Mouse (Mus musculus) liver, embryonic 14.5 days (tissue): ENCODE measurements around the gene Wdr31. TPM values are rescaled to one million over a fixed set of nuclear protein-coding genes. Genes with fewer than 3 reads are reported as not detected.

Experiments
- ATAC-seq: fragments of 200-750 bp; cut with Nextera tagmentation; 2 replicates; pipeline ENCODE4 v1.8.0; 2017; ENCODE audit warnings: moderate number of reproducible peaks, mild to moderate bottlenecking, moderate library complexity; ENCODE audit not compliant: insufficient read depth
- DNase-seq, 3 experiments: peaks; one replicate each; pipeline ENCODE4 v3.0.0-alpha.2; 2012 to 2013; ENCODE audit warnings: low read depth in 3 of 3, low spot score in 3 of 3
- H3K27ac ChIP-seq: fragments of 300-500 bp; sonication (generic); 2 replicates; pipeline ENCODE4 v1.5.1; 2014; ENCODE audit warnings: moderate library complexity, mild to moderate bottlenecking, control low read depth, inconsistent platforms
- H3K27me3 ChIP-seq: fragments of 300-500 bp; sonication (generic); 2 replicates; pipeline ENCODE4 v1.6.1; 2014; ENCODE audit warnings: mild to moderate bottlenecking, low read length, moderate library complexity; ENCODE audit not compliant: control insufficient read depth, insufficient read depth
- H3K36me3 ChIP-seq: fragments of 300-500 bp; sonication (generic); replicated peaks from 2 replicates; pipeline ENCODE4 v1.6.1; 2014; ENCODE audit warnings: low read depth; ENCODE audit not compliant: control insufficient read depth, insufficient read depth
- H3K4me1 ChIP-seq, 2 experiments: fragments of 200-500 bp in 1 of 2; fragments of 300-500 bp in 1 of 2; sonication (generic) in 1 of 2; replicated peaks; 2 replicates each; pipeline ENCODE4 v1.6.1; 2012 to 2014; ENCODE audit warnings: antibody characterized with exemption in 1 of 2, inconsistent platforms in 1 of 2, low read length in 1 of 2; ENCODE audit not compliant: control insufficient read depth in 2 of 2, insufficient read depth in 2 of 2
- H3K4me2 ChIP-seq: fragments of 300-500 bp; sonication (generic); 2 replicates; pipeline ENCODE4 v1.6.1; 2014; ENCODE audit warnings: low read depth, mild to moderate bottlenecking, control low read depth, moderate library complexity
- H3K4me3 ChIP-seq, 2 experiments: fragments of 200-500 bp in 1 of 2; fragments of 300-500 bp in 1 of 2; sonication (generic) in 1 of 2; 2 replicates each; pipeline ENCODE4 v1.5.1; 2012 to 2014; ENCODE audit warnings: low read depth in 2 of 2, low read length in 2 of 2, mild to moderate bottlenecking in 2 of 2, control low read depth in 1 of 2, inconsistent platforms in 1 of 2, moderate library complexity in 1 of 2; ENCODE audit not compliant: insufficient read depth in 1 of 2
- H3K9ac ChIP-seq: fragments of 300-500 bp; sonication (generic); replicated peaks from 2 replicates; pipeline ENCODE4 v1.6.1; 2014; ENCODE audit warnings: mild to moderate bottlenecking, control low read depth, moderate library complexity
- H3K9me3 ChIP-seq: fragments of 300-500 bp; sonication (generic); 2 replicates; pipeline ENCODE4 v1.6.1; 2016; ENCODE audit warnings: low read length, mixed read lengths; ENCODE audit not compliant: control insufficient read depth
- CTCF ChIP-seq: IDR thresholded peaks from 2 replicates; pipeline ENCODE4 v1.5.1; 2016; ENCODE audit warnings: antibody characterized with exemption, low read depth, control low read depth
- EP300 ChIP-seq: IDR thresholded peaks from 2 replicates; pipeline ENCODE4 v1.6.1; 2016; ENCODE audit warnings: antibody characterized with exemption, low read depth
- WGBS: fragments of 180-500 bp; shearing (Covaris S2); extraction: QIAGEN DNeasy Blood & Tissue Kit; methylation state at CpG from one replicate; pipeline ENCODE4 v1.1.7; 2014; ENCODE audit not compliant: insufficient replicate concordance; 5-methylcytosine and 5-hydroxymethylcytosine counted together
- polyA plus RNA-seq, 2 experiments: library from polyadenylated mRNA; depleted of rRNA in 1 of 2; stranded (reverse) in 1 of 2; unstranded in 1 of 2; fragments of >200 nt; fragmentation: Nextera tagmentation in 1 of 2; extraction: Ambion mirVana in 1 of 2; gene quantifications; 2 replicates each; pipeline versions ENCODE4 v1.2.1 to v1.2.3; 2012 to 2014

The Wdr31 gene
- polyA plus RNA-seq, 2 experiments: 0.83 to 1.7 TPM

DNA sequence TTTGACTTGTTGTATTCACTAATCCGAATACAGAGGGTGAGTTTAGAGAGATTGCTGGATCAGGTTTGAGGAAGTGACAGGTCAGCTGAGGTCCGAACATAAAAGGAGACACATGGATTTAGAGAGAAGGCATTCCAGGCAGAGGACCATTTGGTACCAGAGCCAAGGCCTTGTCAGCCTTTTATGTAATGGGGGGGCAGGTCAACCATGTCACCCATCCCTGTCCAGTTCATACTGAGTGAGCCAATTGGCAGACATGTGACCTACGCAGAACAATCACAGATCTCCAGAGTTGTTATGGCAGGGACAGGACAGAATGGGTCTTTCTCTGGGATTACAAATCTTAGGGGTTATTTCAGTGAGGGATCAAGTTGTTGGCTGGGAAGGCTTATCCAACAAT lies 35.3 kb upstream of the Wdr31 start:
- peak; percentile 16 for ATAC-seq
- Histone ChIP-seq H3K4me1 (peaks cover 2 to 25% of the 10 kb centered on the region in 2 experiments; a peak in 3 of 4 replicates), H3K27me3 (no peaks in the 10 kb centered on the region), H3K27ac (peak overlapping the region; percentile 35), H3K36me3 (peaks cover 39% of the 10 kb centered on the region), H3K9ac (no peak overlapping the region), H3K9me3 (no peaks in the 10 kb centered on the region), H3K4me2 (no peak overlapping the region), H3K4me3 (no peak overlapping the region)
- 73% methylated on average over 3 of the region's 3 CpGs for WGBS
- TF ChIP-seq EP300 (no peak), CTCF (no peak)
- no peak for DNase-seq

DNA sequence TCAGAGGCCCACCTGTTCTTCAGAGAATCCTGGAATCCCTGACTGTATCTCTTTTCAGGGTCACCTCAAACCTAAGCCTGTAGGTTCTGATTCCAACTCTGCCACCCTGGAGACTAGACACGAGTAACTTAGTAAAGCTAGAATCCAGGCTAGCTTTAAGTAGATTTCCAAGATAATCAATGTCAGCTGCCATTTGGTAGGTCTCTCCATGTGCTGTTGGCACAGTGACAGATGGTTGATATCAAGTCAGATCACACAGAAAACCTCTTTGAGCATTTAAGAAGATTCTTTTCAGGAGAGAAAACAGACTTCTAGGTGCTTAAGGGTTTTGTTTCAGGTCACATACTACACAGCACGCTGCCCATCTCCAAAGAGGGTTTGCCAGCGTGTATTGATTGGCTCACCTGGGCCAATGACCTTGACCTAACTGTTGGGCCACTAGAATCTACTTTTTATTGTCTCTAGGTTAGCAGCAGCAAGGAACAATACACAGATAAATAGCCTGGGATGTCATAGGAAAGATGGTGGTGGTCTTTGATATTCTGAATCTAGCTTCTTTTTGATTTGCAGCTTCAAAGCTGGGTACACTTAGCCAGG lies 32.8 kb upstream of the Wdr31 start, which contains the start of gene Hdhd3:
Hdhd3 (minus strand) TSS at position 94 of the 597 bp plus-strand sequence.
- Histone ChIP-seq H3K36me3 (peaks cover 14% of the 10 kb centered on the region), H3K4me3 (peak within 1 kb of the TSS; percentile 73 to 90), H3K4me2 (peak within 1 kb of the TSS; percentile 76), H3K4me1 (peaks cover 2 to 23% of the 10 kb centered on the region in 2 experiments; a peak in 3 of 4 replicates), H3K27me3 (no peaks in the 10 kb centered on the region), H3K27ac (peak within 1 kb of the TSS; percentile 16), H3K9ac (peak within 1 kb of the TSS; percentile 70), H3K9me3 (no peaks in the 10 kb centered on the region)
- DNase-seq (no peak), ATAC-seq (no peak)
- 73% methylated on average over 3 of the region's 3 CpGs for WGBS
- TF ChIP-seq EP300 (no peak), CTCF (no peak)

DNA sequence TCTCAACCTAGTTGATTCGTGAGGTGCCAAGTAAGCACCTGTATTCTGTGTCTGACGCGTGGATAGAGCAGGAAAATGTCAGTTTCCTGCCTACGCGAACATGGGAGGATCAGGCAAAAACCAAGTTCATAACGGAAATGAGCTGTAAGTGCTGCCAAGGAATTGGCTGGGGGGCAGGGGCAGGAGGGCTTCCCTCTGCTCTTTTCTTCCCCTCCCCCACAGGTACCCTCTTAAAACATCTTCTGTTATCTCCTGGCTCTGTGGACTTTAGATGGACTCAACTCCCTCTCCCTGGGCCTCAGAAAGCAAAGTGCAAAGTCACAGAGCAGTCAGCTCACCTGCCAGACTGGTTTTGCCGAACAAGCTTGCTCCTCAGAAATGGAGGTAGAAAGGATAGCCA lies 32.3 kb upstream of the Wdr31 start:
- 52% methylated on average over 7 of the region's 7 CpGs for WGBS
- peak overlapping the region; percentile 76 for H3K4me2 ChIP-seq
- H3K27ac ChIP-seq: peak overlapping the region; percentile 16; the same call in 1 of the 2 replicates
- no peaks in the 10 kb centered on the region for H3K27me3 ChIP-seq
- ATAC-seq: no peak
- no peak overlapping the region for H3K9ac ChIP-seq
- H3K4me1 ChIP-seq: peaks cover 2 to 22% of the 10 kb centered on the region in 2 experiments; a peak in 3 of 4 replicates
- no peak for TF ChIP-seq EP300
- TF ChIP-seq CTCF: no peak
- DNase-seq: no peak
- H3K9me3 ChIP-seq: no peaks in the 10 kb centered on the region
- H3K36me3 ChIP-seq: peaks cover 9% of the 10 kb centered on the region
- peak overlapping the region in 1 of 2 experiments; percentile 73; a peak in 1 of 4 replicates for H3K4me3 ChIP-seq

DNA sequence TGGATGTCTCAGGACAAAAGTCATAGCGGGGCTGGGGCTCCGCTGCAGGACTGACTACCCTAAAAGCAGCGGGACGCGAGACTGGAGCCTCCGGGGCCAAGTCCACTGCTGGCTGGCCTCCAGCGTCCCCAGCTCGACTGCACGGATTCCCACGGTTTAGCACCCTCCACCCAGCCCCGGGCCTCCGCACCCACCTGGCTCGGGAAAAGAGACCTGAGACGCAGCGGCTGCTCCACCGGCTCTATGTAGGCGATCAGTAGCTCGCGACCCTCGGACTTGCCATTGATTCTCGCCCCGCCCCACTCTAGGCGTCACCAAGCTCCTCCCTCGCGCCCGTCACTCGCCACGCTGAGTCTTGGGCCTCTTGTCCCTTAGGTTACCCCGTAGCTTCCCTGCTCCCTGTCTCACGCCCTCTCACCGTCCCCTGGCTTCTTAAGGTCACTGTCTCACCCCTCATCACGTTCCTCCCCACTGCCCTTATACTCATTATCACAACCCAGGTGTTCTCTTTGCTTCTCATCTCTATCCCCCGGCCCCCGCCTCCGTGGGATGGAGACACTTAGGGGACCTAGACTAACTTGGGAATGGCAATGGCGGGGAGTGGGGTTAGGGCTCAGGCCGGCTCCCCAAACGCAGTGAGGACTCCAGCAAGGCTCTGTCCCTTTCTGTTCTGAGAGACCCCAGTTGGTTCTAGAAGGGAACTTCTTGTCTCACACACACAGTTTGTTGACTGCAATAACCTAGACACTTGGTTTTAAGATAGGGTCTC lies 31.5 kb upstream of the Wdr31 start:
- H3K9me3 ChIP-seq: no peaks in the 10 kb centered on the region
- 1% methylated on average over 38 of the region's 38 CpGs for WGBS
- H3K27me3 ChIP-seq: no peaks in the 10 kb centered on the region
- H3K36me3 ChIP-seq: peaks cover under 1% of the 10 kb centered on the region
- peak overlapping the region; percentile 76 for H3K4me2 ChIP-seq
- H3K27ac ChIP-seq: peak overlapping the region; percentile 3
- DNase-seq: peak; percentile 73 to 91 (median 79)
- peak overlapping the region; percentile 73 to 90 for H3K4me3 ChIP-seq
- TF ChIP-seq CTCF (no peak), EP300 (no peak)
- H3K9ac ChIP-seq: peak overlapping the region; percentile 70
- ATAC-seq: peak; percentile 79
- H3K4me1 ChIP-seq: peaks cover 2 to 22% of the 10 kb centered on the region in 2 experiments; a peak in 3 of 4 replicates

DNA sequence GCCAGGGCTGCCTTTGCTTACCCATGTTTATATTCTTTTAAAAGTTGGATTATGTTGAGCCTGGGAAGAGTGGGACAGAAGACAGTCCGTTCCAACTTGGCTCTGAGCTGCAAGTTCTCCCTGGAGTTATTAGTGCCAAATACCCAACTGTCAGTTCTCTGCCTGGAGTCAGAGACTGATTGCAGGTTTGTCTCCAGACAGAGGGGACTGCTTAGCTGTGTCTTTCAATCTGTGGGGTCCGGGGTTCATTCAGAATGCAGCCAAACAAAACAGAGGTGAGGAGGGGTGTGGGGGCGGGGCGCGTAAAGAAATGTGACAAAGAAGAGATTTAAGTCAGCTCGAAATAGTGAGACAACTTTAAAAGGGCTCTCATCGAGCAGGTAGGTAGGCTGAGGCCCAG lies 30.8 kb upstream of the Wdr31 start:
- peaks cover 2 to 22% of the 10 kb centered on the region in 2 experiments; a peak in 3 of 4 replicates for H3K4me1 ChIP-seq
- no peaks in the 10 kb centered on the region; the same call in 1 of the 2 replicates for H3K36me3 ChIP-seq
- whole genome bisulfite sequencing: 4% methylated on average over 7 of the region's 7 CpGs
- no peaks in the 10 kb centered on the region for H3K9me3 ChIP-seq
- H3K4me3 ChIP-seq: peak overlapping the region; percentile 73 to 90
- no peaks in the 10 kb centered on the region for H3K27me3 ChIP-seq
- no peak overlapping the region for H3K27ac ChIP-seq
- DNase-seq (no peak), ATAC-seq (no peak)
- peak overlapping the region; percentile 76 for H3K4me2 ChIP-seq
- TF ChIP-seq EP300 (no peak), CTCF (no peak)
- peak overlapping the region; percentile 70 for H3K9ac ChIP-seq
